Mouse (Mus musculus) midbrain, postnatal 0 days (tissue): ENCODE data around the gene Rtf2. TPM values are rescaled to one million over a fixed set of nuclear protein-coding genes. Genes with fewer than 3 reads are reported as not detected.

ENCODE experiments used
- ATAC-seq: fragments of 200-750 bp; cut with Nextera tagmentation; 2 replicates; pipeline ENCODE4 v1.8.0; 2017; ENCODE audit warnings: moderate number of reproducible peaks, mild to moderate bottlenecking, moderate TSS enrichment, moderate library complexity; ENCODE audit not compliant: low FRiP score
- DNase-seq: peaks from one replicate; pipeline ENCODE4 v3.0.0-alpha.2; 2015; ENCODE audit warnings: low spot score
- H3K27ac ChIP-seq: fragments of 300-500 bp; sonication (generic); 2 replicates; pipeline ENCODE4 v1.5.1; 2014; ENCODE audit warnings: low read depth, mild to moderate bottlenecking, low read length, mixed read lengths
- H3K27me3 ChIP-seq: fragments of 300-500 bp; sonication (generic); 2 replicates; pipeline ENCODE4 v1.6.1; 2014; ENCODE audit warnings: low read length, control low read depth, mixed read lengths; ENCODE audit not compliant: insufficient read depth
- H3K36me3 ChIP-seq: fragments of 300-500 bp; sonication (generic); 2 replicates; pipeline ENCODE4 v1.6.1; 2014; ENCODE audit warnings: low read length, control low read depth, mixed read lengths; ENCODE audit not compliant: insufficient read depth
- H3K4me1 ChIP-seq: fragments of 300-500 bp; sonication (generic); 2 replicates; pipeline ENCODE4 v1.6.1; 2014; ENCODE audit warnings: mild to moderate bottlenecking, control low read depth, antibody characterized with exemption, low read length, mixed read lengths; ENCODE audit not compliant: insufficient read depth
- H3K4me2 ChIP-seq: fragments of 300-500 bp; sonication (generic); 2 replicates; pipeline ENCODE4 v1.6.1; 2014; ENCODE audit warnings: low read depth, mild to moderate bottlenecking, low read length, mixed read lengths; ENCODE audit not compliant: poor library complexity, severe bottlenecking
- H3K4me3 ChIP-seq: fragments of 300-500 bp; sonication (generic); 2 replicates; pipeline ENCODE4 v1.5.1; 2014; ENCODE audit warnings: low read depth, mild to moderate bottlenecking, low read length, moderate library complexity
- H3K9ac ChIP-seq: fragments of 300-500 bp; sonication (generic); replicated peaks from 2 replicates; pipeline ENCODE4 v1.6.1; 2014; ENCODE audit warnings: mild to moderate bottlenecking, low read length, moderate library complexity, mixed read lengths; ENCODE audit not compliant: poor library complexity, severe bottlenecking
- H3K9me3 ChIP-seq: fragments of 300-500 bp; sonication (generic); 2 replicates; pipeline ENCODE4 v1.6.1; 2016; ENCODE audit warnings: low read length, control low read depth
- CTCF ChIP-seq: IDR thresholded peaks from 2 replicates; pipeline ENCODE4 v1.5.1; 2016; ENCODE audit warnings: antibody characterized with exemption, mild to moderate bottlenecking
- WGBS: fragments of 180-500 bp; shearing (Covaris S2); extraction: QIAGEN DNeasy Blood & Tissue Kit; methylation state at CpG from one replicate; pipeline ENCODE4 v1.1.7; 2014; 5-methylcytosine and 5-hydroxymethylcytosine counted together
- polyA plus RNA-seq: library from polyadenylated mRNA; unstranded; fragments of >200 nt; fragmentation: Nextera tagmentation; extraction: Ambion mirVana; gene quantifications from 2 replicates; pipeline ENCODE4 v1.2.1, GENCODE M21; 2015
- total RNA-seq: library from RNA; depleted of rRNA; stranded (reverse); fragments of >200 nt; gene quantifications from 2 replicates; pipeline ENCODE4 v1.2.3, GENCODE M21; 2014

Rtf2 gene
- total and polyA plus RNA-seq, 2 experiments from 2014 or later, result 67.0 to 85.0 TPM

- H3K36me3 ChIP-seq, result peaks cover 60% of the 10 kb centered on the region
- ATAC-seq, result no peak
- 96% methylated on average over 10 of the region's 10 CpGs for WGBS
These were observed 12.1 kb downstream of the Rtf2 start for GRCm38 (mm10) chr2:172452458-172452857.

DNA sequence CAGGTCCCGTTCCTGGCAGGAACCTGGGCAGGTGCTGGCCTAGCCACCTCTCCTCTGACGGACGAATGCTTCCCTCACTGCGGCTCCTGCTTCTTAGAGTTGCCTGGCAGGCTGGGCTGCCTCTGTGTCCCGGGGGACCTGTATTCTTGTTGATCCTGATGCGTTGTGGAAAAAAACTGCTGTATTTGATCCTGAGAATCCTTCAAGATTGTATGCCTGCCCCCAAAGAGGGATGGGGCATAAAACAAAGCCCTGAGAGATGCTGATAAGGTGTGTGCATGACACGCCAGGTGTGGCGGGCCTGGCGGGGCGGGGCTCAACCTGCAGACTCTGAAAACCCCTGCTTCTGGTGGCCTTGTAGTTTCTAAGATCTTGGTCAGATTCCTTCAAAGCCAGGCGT lies 18.1 kb downstream of the Rtf2 start, which contains the start of gene Gcnt7:
Gcnt7 (minus strand) TSS at position 101 of the 400 bp plus-strand sequence.
- no peak within 1 kb of the TSS for H3K27ac ChIP-seq
- DNase-seq (no peak), ATAC-seq (no peak)
- H3K9ac ChIP-seq, result no peak within 1 kb of the TSS
- peaks cover 14% of the 10 kb centered on the region for H3K36me3 ChIP-seq
- H3K4me2 ChIP-seq, result no peak within 1 kb of the TSS
- no peak within 1 kb of the TSS for H3K4me3 ChIP-seq
- no peak for TF ChIP-seq CTCF
- no peaks in the 10 kb centered on the region for H3K27me3 ChIP-seq
- no peaks in the 10 kb centered on the region for H3K4me1 ChIP-seq
- 89% methylated on average over 11 of the region's 11 CpGs for WGBS
- no peaks in the 10 kb centered on the region for H3K9me3 ChIP-seq

More at GRCm38 (mm10) chr2:172452458-172452857, 12.1 kb downstream of the Rtf2 start:
- Histone ChIP-seq H3K9me3 (no peaks in the 10 kb centered on the region), H3K4me2 (no peak overlapping the region), H3K9ac (no peak overlapping the region), H3K27ac (no peak overlapping the region), H3K27me3 (no peaks in the 10 kb centered on the region), H3K4me1 (no peaks in the 10 kb centered on the region), H3K4me3 (no peak overlapping the region)
- no peak for DNase-seq
- TF ChIP-seq CTCF, result no peak

DNA sequence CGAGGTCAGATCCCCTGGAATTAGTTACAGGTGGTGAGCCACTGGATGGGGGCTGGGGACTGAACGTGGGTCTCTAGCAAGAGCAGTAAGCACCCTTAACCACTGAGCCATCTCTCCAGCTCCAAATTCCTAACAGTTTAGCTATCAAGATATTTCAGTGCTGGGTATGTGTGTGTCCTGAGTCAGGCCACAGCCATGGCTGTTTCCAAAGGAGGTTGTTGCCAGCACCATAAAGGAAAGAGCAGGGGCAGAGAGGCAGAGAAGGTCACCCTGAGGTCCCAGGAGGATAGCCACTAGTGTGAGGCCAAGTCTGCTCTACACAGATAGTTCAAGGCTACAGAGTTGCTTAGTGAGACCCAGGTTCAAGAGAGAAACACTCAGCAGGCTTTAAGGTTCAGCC lies 20.3 kb downstream of the Rtf2 start:
- Histone ChIP-seq H3K9ac (no peak overlapping the region), H3K9me3 (no peaks in the 10 kb centered on the region), H3K4me2 (no peak overlapping the region), H3K4me3 (no peak overlapping the region), H3K36me3 (peaks cover 17% of the 10 kb centered on the region), H3K4me1 (no peaks in the 10 kb centered on the region), H3K27me3 (no peaks in the 10 kb centered on the region), H3K27ac (no peak overlapping the region)
- no peak for TF ChIP-seq CTCF
- ATAC-seq (no peak), DNase-seq (no peak)
- WGBS, result 92% methylated on average over 2 of the region's 2 CpGs

GRCm38 (mm10) chr2:172462813-172463212 lies 22.5 kb downstream of the Rtf2 start:
- TF ChIP-seq CTCF, result no peak
- H3K4me1 ChIP-seq, result no peaks in the 10 kb centered on the region
- 94% methylated on average over 4 of the region's 4 CpGs for WGBS
- H3K27me3 ChIP-seq, result no peaks in the 10 kb centered on the region
- peaks cover 29% of the 10 kb centered on the region for H3K36me3 ChIP-seq
- no peak overlapping the region for H3K9ac ChIP-seq
- H3K4me2 ChIP-seq, result no peak overlapping the region
- no peaks in the 10 kb centered on the region for H3K9me3 ChIP-seq
- H3K27ac ChIP-seq, result no peak overlapping the region
- DNase-seq, result no peak
- no peak overlapping the region for H3K4me3 ChIP-seq
- ATAC-seq, result no peak

DNA sequence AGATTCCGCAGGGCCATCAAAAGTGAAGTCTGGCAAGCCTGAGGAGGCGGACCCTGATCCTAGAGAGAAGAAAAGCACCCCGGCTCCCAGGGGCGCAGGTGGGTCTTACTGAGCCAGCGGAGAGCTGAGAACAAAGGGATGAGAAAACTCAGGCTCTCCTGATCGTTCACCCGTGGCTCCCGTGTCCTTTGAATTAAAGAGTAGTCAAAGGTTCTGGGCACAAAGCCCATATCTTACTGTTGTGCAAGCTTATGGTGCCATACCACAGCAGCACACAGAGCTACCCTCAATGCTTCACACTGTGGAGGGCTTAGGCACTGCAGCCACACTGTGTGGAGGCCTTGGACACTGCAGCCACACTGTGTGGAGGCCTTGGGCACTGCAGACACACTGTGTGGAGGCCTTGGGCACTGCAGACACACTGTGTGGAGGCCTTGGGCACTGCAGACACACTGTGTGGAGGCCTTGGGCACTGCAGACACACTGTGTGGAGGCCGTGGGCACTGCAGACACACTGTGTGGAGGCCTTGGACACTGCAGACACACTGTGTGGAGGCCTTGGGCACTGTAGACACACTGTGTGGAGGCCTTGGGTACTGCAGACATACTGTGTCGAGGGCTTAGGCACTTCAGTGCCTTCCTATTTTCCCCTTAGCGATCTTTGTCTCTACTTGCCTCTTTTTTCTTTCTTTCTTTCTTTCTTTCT lies 26.2 kb downstream of the Rtf2 start:
- H3K36me3 ChIP-seq, result peaks cover 43% of the 10 kb centered on the region
- H3K4me3 ChIP-seq, result no peak overlapping the region
- ATAC-seq, result no peak
- no peak for DNase-seq
- no peaks in the 10 kb centered on the region for H3K9me3 ChIP-seq
- 71% methylated on average over 11 of the region's 11 CpGs for whole genome bisulfite sequencing
- no peak overlapping the region for H3K9ac ChIP-seq
- H3K4me2 ChIP-seq, result no peak overlapping the region
- TF ChIP-seq CTCF, result no peak
- H3K4me1 ChIP-seq, result no peaks in the 10 kb centered on the region
- no peaks in the 10 kb centered on the region for H3K27me3 ChIP-seq
- H3K27ac ChIP-seq, result no peak overlapping the region

GRCm38 (mm10) chr2:172467206-172467605 lies 26.9 kb downstream of the Rtf2 start:
- no peak overlapping the region for H3K9ac ChIP-seq
- 93% methylated on average over 5 of the region's 5 CpGs for WGBS
- H3K27me3 ChIP-seq, result no peaks in the 10 kb centered on the region
- H3K9me3 ChIP-seq, result no peaks in the 10 kb centered on the region
- H3K36me3 ChIP-seq, result peaks cover 43% of the 10 kb centered on the region
- TF ChIP-seq CTCF, result no peak
- DNase-seq, result no peak
- no peak overlapping the region for H3K27ac ChIP-seq
- no peak overlapping the region for H3K4me3 ChIP-seq
- H3K4me2 ChIP-seq, result no peak overlapping the region
- no peaks in the 10 kb centered on the region for H3K4me1 ChIP-seq
- ATAC-seq, result no peak
